Mouse (Mus musculus): ENCODE measurements around the gene Yipf2. TPM values are rescaled to one million over a fixed set of nuclear protein-coding genes. Genes with fewer than 3 reads are reported as not detected.
"Not testable (repeated sequence)": the region's sequence is repeated elsewhere in the genome, so short reads cannot be mapped to it uniquely, and the experiment has no call there.

Yipf2 gene
- polyA plus RNA-seq, 1 experiment from 2014 or later = 20.3 TPM

- peaks cover 7% of the 10 kb centered on the region; the same call in 1 of the 2 replicates for H3K36me3 ChIP-seq (ENCODE audit: control insufficient read depth, insufficient read depth, low read length)
- no peak overlapping the region for H3K9ac ChIP-seq (replicated peaks; ENCODE audit: low read depth, low read length)
- no peaks in the 10 kb centered on the region for H3K27me3 ChIP-seq (ENCODE audit: control insufficient read depth, insufficient read depth, low read length)
- no peak overlapping the region for H3K4me2 ChIP-seq (ENCODE audit: low read depth, low read length)
- H3K27ac ChIP-seq (ENCODE audit: low read depth, low read length) = no peak overlapping the region
- no peak overlapping the region for H3K4me3 ChIP-seq (ENCODE audit: low read depth, low read length)
- 89% methylated on average over 6 of the region's 6 CpGs for WGBS
- no peak for ATAC-seq (ENCODE audit: low read depth)
- H3K4me1 ChIP-seq (ENCODE audit: control insufficient read depth, insufficient read depth, low read length) = no peaks in the 10 kb centered on the region
- no peaks in the 10 kb centered on the region for H3K9me3 ChIP-seq (ENCODE audit: control insufficient read depth, low read length)
Measured at GRCm38 (mm10) chr9:21555198-21555742, 37.4 kb downstream of the Yipf2 start.

- H3K9ac ChIP-seq (replicated peaks; ENCODE audit: low read depth, low read length) = no peak overlapping the region
- H3K27me3 ChIP-seq (ENCODE audit: control insufficient read depth, insufficient read depth, low read length) = no peaks in the 10 kb centered on the region
- 91% methylated on average over 6 of the region's 6 CpGs for WGBS
- no peaks in the 10 kb centered on the region for H3K9me3 ChIP-seq (ENCODE audit: control insufficient read depth, low read length)
- peaks cover 11% of the 10 kb centered on the region; the same call in 1 of the 2 replicates for H3K36me3 ChIP-seq (ENCODE audit: control insufficient read depth, insufficient read depth, low read length)
- no peak for ATAC-seq (ENCODE audit: low read depth)
- no peak overlapping the region for H3K4me3 ChIP-seq (ENCODE audit: low read depth, low read length)
- no peak overlapping the region for H3K27ac ChIP-seq (ENCODE audit: low read depth, low read length)
- H3K4me2 ChIP-seq (ENCODE audit: low read depth, low read length) = no peak overlapping the region
- peaks cover 5% of the 10 kb centered on the region for H3K4me1 ChIP-seq (ENCODE audit: control insufficient read depth, insufficient read depth, low read length)
Measured at GRCm38 (mm10) chr9:21553607-21554273, 38.9 kb downstream of the Yipf2 start.

GRCm38 (mm10) chr9:21551049-21551448 lies 41.6 kb downstream of the Yipf2 start:
- H3K9me3 ChIP-seq (ENCODE audit: control insufficient read depth, low read length) = no peaks in the 10 kb centered on the region
- H3K27me3 ChIP-seq (ENCODE audit: control insufficient read depth, insufficient read depth, low read length) = no peaks in the 10 kb centered on the region
- WGBS = 98% methylated on average over 2 of the region's 2 CpGs
- ATAC-seq (ENCODE audit: low read depth) = no peak
- peaks cover 8% of the 10 kb centered on the region; the same call in 1 of the 2 replicates for H3K36me3 ChIP-seq (ENCODE audit: control insufficient read depth, insufficient read depth, low read length)
- H3K9ac ChIP-seq (replicated peaks; ENCODE audit: low read depth, low read length) = no peak overlapping the region
- H3K27ac ChIP-seq (ENCODE audit: low read depth, low read length) = no peak overlapping the region
- no peak overlapping the region for H3K4me2 ChIP-seq (ENCODE audit: low read depth, low read length)
- H3K4me1 ChIP-seq (ENCODE audit: control insufficient read depth, insufficient read depth, low read length) = peaks cover 15% of the 10 kb centered on the region
- no peak overlapping the region for H3K4me3 ChIP-seq (ENCODE audit: low read depth, low read length)

GRCm38 (mm10) chr9:21547075-21547941 lies 45.3 kb downstream of the Yipf2 start:
- Histone ChIP-seq H3K4me3 (ENCODE audit: low read depth, low read length) (peak overlapping the region; percentile 74), H3K36me3 (ENCODE audit: control insufficient read depth, insufficient read depth, low read length) (peaks cover 8% of the 10 kb centered on the region; the same call in 1 of the 2 replicates), H3K9me3 (ENCODE audit: control insufficient read depth, low read length) (no peaks in the 10 kb centered on the region), H3K4me1 (ENCODE audit: control insufficient read depth, insufficient read depth, low read length) (peaks cover 18% of the 10 kb centered on the region), H3K27ac (ENCODE audit: low read depth, low read length) (peak overlapping the region; percentile 96), H3K9ac (replicated peaks; ENCODE audit: low read depth, low read length) (peak overlapping the region; percentile 95), H3K27me3 (ENCODE audit: control insufficient read depth, insufficient read depth, low read length) (no peaks in the 10 kb centered on the region), H3K4me2 (ENCODE audit: low read depth, low read length) (peak overlapping the region; percentile 81)
- under 1% methylated on average over 26 of the region's 66 CpGs for WGBS
- ATAC-seq (ENCODE audit: low read depth) = peak; percentile 29

GRCm38 (mm10) chr9:21546789-21547074 lies 45.9 kb downstream of the Yipf2 start, which contains the start of gene Carm1:
Carm1 (plus strand) TSS chr9:21546894.
- H3K36me3 ChIP-seq (ENCODE audit: control insufficient read depth, insufficient read depth, low read length) = peaks cover 8% of the 10 kb centered on the region; the same call in 1 of the 2 replicates
- WGBS = 0% methylated on average over 18 of the region's 52 CpGs
- H3K4me3 ChIP-seq (ENCODE audit: low read depth, low read length) = peak within 1 kb of the TSS; percentile 74
- H3K4me1 ChIP-seq (ENCODE audit: control insufficient read depth, insufficient read depth, low read length) = peaks cover 18% of the 10 kb centered on the region
- H3K27ac ChIP-seq (ENCODE audit: low read depth, low read length) = peak within 1 kb of the TSS; percentile 96
- no peak for ATAC-seq (ENCODE audit: low read depth)
- H3K4me2 ChIP-seq (ENCODE audit: low read depth, low read length) = peak within 1 kb of the TSS; percentile 81
- no peaks in the 10 kb centered on the region for H3K9me3 ChIP-seq (ENCODE audit: control insufficient read depth, low read length)
- no peaks in the 10 kb centered on the region for H3K27me3 ChIP-seq (ENCODE audit: control insufficient read depth, insufficient read depth, low read length)
- peak within 1 kb of the TSS; percentile 95 for H3K9ac ChIP-seq (replicated peaks; ENCODE audit: low read depth, low read length)

- Histone ChIP-seq H3K4me3 (ENCODE audit: low read depth, low read length) (peak overlapping the region; percentile 74), H3K9ac (replicated peaks; ENCODE audit: low read depth, low read length) (peak overlapping the region; percentile 95), H3K27me3 (ENCODE audit: control insufficient read depth, insufficient read depth, low read length) (no peaks in the 10 kb centered on the region), H3K4me2 (ENCODE audit: low read depth, low read length) (peak overlapping the region; percentile 68), H3K4me1 (ENCODE audit: control insufficient read depth, insufficient read depth, low read length) (peaks cover 18% of the 10 kb centered on the region), H3K27ac (ENCODE audit: low read depth, low read length) (peak overlapping the region; percentile 96), H3K36me3 (ENCODE audit: control insufficient read depth, insufficient read depth, low read length) (peaks cover 7% of the 10 kb centered on the region; the same call in 1 of the 2 replicates), H3K9me3 (ENCODE audit: control insufficient read depth, low read length) (no peaks in the 10 kb centered on the region)
- ATAC-seq (ENCODE audit: low read depth) = peak; percentile 93
- WGBS = under 1% methylated on average over 60 of the region's 67 CpGs
Measured at GRCm38 (mm10) chr9:21545916-21546788, 46.5 kb downstream of the Yipf2 start.

- 0 out of 2 replicates have a peak, but pooled peaks cover 4% of the 10 kb centered on the region for H3K36me3 ChIP-seq (ENCODE audit: control insufficient read depth, insufficient read depth, low read length)
- 3% methylated on average over 9 of the region's 9 CpGs for WGBS
- ATAC-seq (ENCODE audit: low read depth) = peak; percentile 54
Measured at GRCm38 (mm10) chr9:21545351-21545915, 47.2 kb downstream of the Yipf2 start.

GRCm38 (mm10) chr9:21542001-21542400 lies 50.6 kb downstream of the Yipf2 start:
- WGBS = 92% methylated on average over 2 of the region's 2 CpGs

More at GRCm38 (mm10) chr9:21545351-21545915, 47.2 kb downstream of the Yipf2 start:
- Histone ChIP-seq H3K27me3 (ENCODE audit: control insufficient read depth, insufficient read depth, low read length) (no peaks in the 10 kb centered on the region), H3K4me2 (ENCODE audit: low read depth, low read length) (peak overlapping the region; percentile 68), H3K4me3 (ENCODE audit: low read depth, low read length) (peak overlapping the region; percentile 74), H3K9ac (replicated peaks; ENCODE audit: low read depth, low read length) (peak overlapping the region; percentile 55), H3K4me1 (ENCODE audit: control insufficient read depth, insufficient read depth, low read length) (peaks cover 18% of the 10 kb centered on the region), H3K27ac (ENCODE audit: low read depth, low read length) (peak overlapping the region; percentile 96), H3K9me3 (ENCODE audit: control insufficient read depth, low read length) (no peaks in the 10 kb centered on the region)

More at GRCm38 (mm10) chr9:21542001-21542400, 50.6 kb downstream of the Yipf2 start:
- H3K9ac ChIP-seq (replicated peaks; ENCODE audit: low read depth, low read length); H3K4me3 ChIP-seq (ENCODE audit: low read depth, low read length); H3K27me3 ChIP-seq (ENCODE audit: control insufficient read depth, insufficient read depth, low read length); H3K27ac ChIP-seq (ENCODE audit: low read depth, low read length); H3K4me1 ChIP-seq (ENCODE audit: control insufficient read depth, insufficient read depth, low read length); ATAC-seq (ENCODE audit: low read depth); H3K36me3 ChIP-seq (ENCODE audit: control insufficient read depth, insufficient read depth, low read length); H3K4me2 ChIP-seq (ENCODE audit: low read depth, low read length); H3K9me3 ChIP-seq (ENCODE audit: control insufficient read depth, low read length): not testable (repeated sequence)
